Mouse (Mus musculus): ENCODE measurements around the gene Rnf114.

DNA sequence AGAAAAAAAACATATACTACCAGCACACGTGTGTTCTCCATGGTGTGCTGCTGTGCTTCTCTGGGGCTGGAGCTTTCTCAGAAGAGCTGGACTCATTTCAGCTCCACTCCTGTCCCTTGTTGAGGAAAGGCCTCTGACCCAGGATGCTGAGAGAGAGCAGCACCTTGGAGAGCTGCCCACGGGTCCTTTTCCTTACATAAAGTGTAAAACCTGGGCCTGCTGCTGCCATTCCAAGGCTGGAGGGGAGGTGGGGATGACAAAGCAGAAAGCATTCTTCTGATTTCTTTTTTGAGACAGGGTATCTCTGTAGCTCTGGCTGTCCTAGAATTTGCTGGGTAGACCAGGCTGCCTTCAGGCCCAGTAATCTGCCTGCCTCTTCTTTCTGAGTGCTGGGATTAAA, 14.3 kb upstream of the Rnf114 start:
- no peak for TF ChIP-seq POLR2A (IDR thresholded peaks at IDR 0.05; ENCODE audit: extremely low read depth, insufficient read depth, low read length)
- TF ChIP-seq CTCF (IDR thresholded peaks at IDR 0.05; ENCODE audit: extremely low read depth, insufficient read depth, low read length) = no peak

Measured in cortical plate, adult 2 months (tissue).